Mouse (Mus musculus): Measurements from ENCODE around the gene Exoc6b.

- TF ChIP-seq POLR2A (IDR thresholded peaks at IDR 0.05; ENCODE audit: borderline replicate concordance, extremely low read depth, insufficient read depth, insufficient read length, poor library complexity, severe bottlenecking) (no peak), CTCF (IDR thresholded peaks at IDR 0.05; ENCODE audit: borderline replicate concordance, extremely low read depth, insufficient read depth, insufficient read length) (no peak)
These were observed 202.2 kb downstream of the Exoc6b start for GRCm38 (mm10) chr6:84867114-84867513.
